Mouse (Mus musculus) brain, embryonic 14.5 days (tissue): ENCODE results near the gene Prr15.

Source experiments
- CTCF ChIP-seq: fragments of 200-500 bp; IDR thresholded peaks from 2 replicates; pipeline ENCODE4 v1.5.1; 2012; ENCODE audit warnings: inconsistent platforms, mild to moderate bottlenecking, moderate library complexity, borderline replicate concordance; ENCODE audit not compliant: insufficient read depth, insufficient read length; ENCODE audit errors: extremely low read depth
- POLR2A ChIP-seq: fragments of 200-500 bp; IDR thresholded peaks from 2 replicates; pipeline ENCODE4 v1.6.1; 2012; ENCODE audit warnings: mild to moderate bottlenecking, inconsistent platforms, borderline replicate concordance; ENCODE audit not compliant: poor library complexity, insufficient read depth, insufficient read length, severe bottlenecking; ENCODE audit errors: extremely low read depth

- TF ChIP-seq CTCF: no peak
- no peak for TF ChIP-seq POLR2A
These were observed 8.2 kb downstream of the Prr15 start for GRCm38 (mm10) chr6:54333652-54334396.
